Mouse (Mus musculus) brain, embryonic 14.5 days (tissue): ENCODE measurements around the gene Btd.

Source experiments
- CTCF ChIP-seq: fragments of 200-500 bp; IDR thresholded peaks from 2 replicates; pipeline ENCODE4 v1.5.1; 2012; ENCODE audit warnings: inconsistent platforms, mild to moderate bottlenecking, moderate library complexity, borderline replicate concordance; ENCODE audit not compliant: insufficient read depth, insufficient read length; ENCODE audit errors: extremely low read depth
- POLR2A ChIP-seq: fragments of 200-500 bp; IDR thresholded peaks from 2 replicates; pipeline ENCODE4 v1.6.1; 2012; ENCODE audit warnings: mild to moderate bottlenecking, inconsistent platforms, borderline replicate concordance; ENCODE audit not compliant: poor library complexity, insufficient read depth, insufficient read length, severe bottlenecking; ENCODE audit errors: extremely low read depth

DNA sequence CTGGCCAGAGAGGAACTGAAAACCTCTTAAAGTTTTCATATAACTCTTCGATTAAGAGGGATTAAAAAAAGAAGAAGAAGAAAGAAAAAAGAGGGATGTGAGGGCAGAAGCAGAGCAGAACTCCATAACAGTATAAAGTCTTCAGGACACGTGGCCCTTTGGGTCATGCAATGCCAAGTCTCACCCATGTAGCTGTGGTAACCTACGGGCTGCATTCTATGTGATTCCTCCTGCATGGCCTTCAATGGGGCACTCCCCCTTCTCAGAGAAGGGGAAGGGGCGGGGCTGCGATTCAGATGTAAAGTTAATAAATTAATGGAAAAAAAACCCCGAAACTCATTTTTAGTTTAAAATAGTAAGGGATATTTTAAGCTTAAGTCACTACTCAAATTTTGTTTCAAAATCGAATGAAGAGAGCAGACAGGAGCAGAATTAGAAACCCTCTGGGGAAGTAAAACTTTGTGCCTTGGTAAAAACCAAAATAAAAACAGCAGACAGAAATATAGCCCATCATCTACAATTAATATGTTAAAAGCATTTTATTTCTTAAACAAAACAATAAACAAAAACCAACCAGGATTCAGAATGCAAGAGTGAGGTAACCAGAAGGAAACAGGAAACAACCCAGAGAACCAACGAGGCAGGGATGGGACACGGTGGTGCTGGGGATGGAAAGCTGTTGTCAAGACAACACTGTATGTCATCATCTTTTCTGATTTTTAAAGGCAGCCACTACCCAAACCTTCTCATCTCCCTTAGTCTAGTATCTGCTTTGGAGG lies 55.6 kb downstream of the Btd start:
- TF ChIP-seq CTCF (no peak), POLR2A (no peak)
